Mouse (Mus musculus): ENCODE measurements around the gene Rpap3. TPM values are rescaled to one million over a fixed set of nuclear protein-coding genes. Genes with fewer than 3 reads are reported as not detected.

Gene Rpap3
- total and polyA plus RNA-seq, 3 experiments, result 4.4 to 14.2 (median 12.7) TPM

GRCm38 (mm10) chr15:97649726-97650125, 55.9 kb downstream of the Rpap3 start:
- 59% methylated on average over 4 of the region's 4 CpGs for WGBS
- H3K4me1 ChIP-seq (ENCODE audit: control insufficient read depth, insufficient read depth, low read length), result no peaks in the 10 kb centered on the region
- no peak overlapping the region for H3K27ac ChIP-seq
- DNase-seq, result no peak
- H3K9ac ChIP-seq (ENCODE audit: low read depth, low read length), result no peak overlapping the region
- no peaks in the 10 kb centered on the region for H3K36me3 ChIP-seq (ENCODE audit: control insufficient read depth, insufficient read depth, low read length)
- intact Hi-C loops (cut with DNase I), result no loop called here
- no peaks in the 10 kb centered on the region for H3K79me2 ChIP-seq (replicated peaks; ENCODE audit: control insufficient read depth, insufficient read depth, low read length)
- TF ChIP-seq EP300 (IDR thresholded peaks at IDR 0.05; ENCODE audit: insufficient read depth, low read depth, low read length), result no peak
- no peak for TF ChIP-seq CTCF (IDR thresholded peaks at IDR 0.05)
- TF ChIP-seq POLR2A (IDR thresholded peaks at IDR 0.05; ENCODE audit: insufficient read depth, low read depth, low read length), result no peak
- H3K27me3 ChIP-seq (ENCODE audit: control insufficient read depth, insufficient read depth, low read length), result no peaks in the 10 kb centered on the region
- H3K4me3 ChIP-seq, result no peak overlapping the region

GRCm38 (mm10) chr15:97648176-97648575, 57.4 kb downstream of the Rpap3 start:
- H3K79me2 ChIP-seq (replicated peaks; ENCODE audit: control insufficient read depth, insufficient read depth, low read length), result no peaks in the 10 kb centered on the region
- TF ChIP-seq EP300 (IDR thresholded peaks at IDR 0.05; ENCODE audit: insufficient read depth, low read depth, low read length), result no peak
- no peak for TF ChIP-seq CTCF (IDR thresholded peaks at IDR 0.05)
- TF ChIP-seq POLR2A (IDR thresholded peaks at IDR 0.05; ENCODE audit: insufficient read depth, low read depth, low read length), result no peak
- H3K4me1 ChIP-seq (ENCODE audit: control insufficient read depth, insufficient read depth, low read length), result no peaks in the 10 kb centered on the region
- no peak overlapping the region for H3K9ac ChIP-seq (ENCODE audit: low read depth, low read length)
- DNase-seq, result no peak
- 85% methylated on average over 18 of the region's 18 CpGs for WGBS
- H3K36me3 ChIP-seq (ENCODE audit: control insufficient read depth, insufficient read depth, low read length), result no peaks in the 10 kb centered on the region
- intact Hi-C loops (cut with DNase I), result no loop called here
- H3K4me3 ChIP-seq, result no peak overlapping the region
- H3K27me3 ChIP-seq (ENCODE audit: control insufficient read depth, insufficient read depth, low read length), result no peaks in the 10 kb centered on the region
- H3K27ac ChIP-seq, result no peak overlapping the region

- Histone ChIP-seq H3K36me3 (ENCODE audit: control insufficient read depth, insufficient read depth, low read length) (no peaks in the 10 kb centered on the region), H3K4me1 (ENCODE audit: control insufficient read depth, insufficient read depth, low read length) (no peaks in the 10 kb centered on the region), H3K9ac (ENCODE audit: low read depth, low read length) (no peak overlapping the region), H3K4me3 (no peak overlapping the region), H3K79me2 (replicated peaks; ENCODE audit: control insufficient read depth, insufficient read depth, low read length) (no peaks in the 10 kb centered on the region), H3K27ac (no peak overlapping the region), H3K27me3 (ENCODE audit: control insufficient read depth, insufficient read depth, low read length) (no peaks in the 10 kb centered on the region)
- intact Hi-C loops (cut with DNase I), result no loop called here
- no peak for TF ChIP-seq CTCF (IDR thresholded peaks at IDR 0.05)
- no peak for TF ChIP-seq EP300 (IDR thresholded peaks at IDR 0.05; ENCODE audit: insufficient read depth, low read depth, low read length)
- no peak for TF ChIP-seq POLR2A (IDR thresholded peaks at IDR 0.05; ENCODE audit: insufficient read depth, low read depth, low read length)
- WGBS, result 55% methylated on average over 7 of the region's 7 CpGs
- no peak for DNase-seq
These were observed 59.2 kb downstream of the Rpap3 start for GRCm38 (mm10) chr15:97646426-97646825.

- 63% methylated on average over 4 of the region's 4 CpGs for WGBS
- Histone ChIP-seq H3K27ac (no peak overlapping the region), H3K9ac (ENCODE audit: low read depth, low read length) (no peak overlapping the region), H3K4me1 (ENCODE audit: control insufficient read depth, insufficient read depth, low read length) (no peaks in the 10 kb centered on the region), H3K36me3 (ENCODE audit: control insufficient read depth, insufficient read depth, low read length) (no peaks in the 10 kb centered on the region), H3K79me2 (replicated peaks; ENCODE audit: control insufficient read depth, insufficient read depth, low read length) (no peaks in the 10 kb centered on the region), H3K27me3 (ENCODE audit: control insufficient read depth, insufficient read depth, low read length) (no peaks in the 10 kb centered on the region), H3K4me3 (no peak overlapping the region)
- TF ChIP-seq EP300 (IDR thresholded peaks at IDR 0.05; ENCODE audit: insufficient read depth, low read depth, low read length) (no peak), CTCF (IDR thresholded peaks at IDR 0.05) (no peak), POLR2A (IDR thresholded peaks at IDR 0.05; ENCODE audit: insufficient read depth, low read depth, low read length) (no peak)
- DNase-seq, result no peak
- intact Hi-C loops (cut with DNase I), result no loop called here
These were observed 61.6 kb downstream of the Rpap3 start for GRCm38 (mm10) chr15:97643986-97644385.

Other genes starting within 250 kb of the Rpap3 start
- 1 to 10 TPM; 1.1 to 1.2 TPM for gene Endou, start 25.5 kb upstream of the Rpap3 start, total RNA-seq (2021)
- 2.4 TPM in 2 replicates for gene Endou, start 25.5 kb upstream of the Rpap3 start, polyA plus RNA-seq (2012; rRNA removed)
- gene Rapgef3, start 62.1 kb upstream of the Rpap3 start, total RNA-seq (2021), result 10 to 100 TPM; 21.5 to 27.9 TPM
- gene Rapgef3, start 62.1 kb upstream of the Rpap3 start, polyA plus RNA-seq (2012; rRNA removed), result 44.4 and 57.0 TPM in 2 replicates
- 10 to 100 TPM; 72.7 to 73.0 TPM for gene Slc48a1, start 72.7 kb upstream of the Rpap3 start, total RNA-seq (2021)
- 82.8 and 85.3 TPM in 2 replicates for gene Slc48a1, start 72.7 kb upstream of the Rpap3 start, polyA plus RNA-seq (2012; rRNA removed)
- gene Hdac7, start 138.7 kb upstream of the Rpap3 start, total RNA-seq (2021), result 10 to 100 TPM; 23.7 to 25.7 TPM
- gene Hdac7, start 138.7 kb upstream of the Rpap3 start, polyA plus RNA-seq (2012; rRNA removed), result 54.9 and 61.8 TPM in 2 replicates
- 1 to 10 TPM; 1.1 to 2.0 TPM for gene Vdr, start 204.8 kb upstream of the Rpap3 start, total RNA-seq (2021)
- 2.3 and 2.7 TPM in 2 replicates for gene Vdr, start 204.8 kb upstream of the Rpap3 start, polyA plus RNA-seq (2012; rRNA removed)

All from heart, adult 2 months (tissue).